Mouse (Mus musculus): ENCODE measurements at regions not wholly inside any gene's neighbourhood (a gene's known extent, or its start where the extent isn't known, plus 50 kb on each side); places are given as distances from the start of the nearest gene placed in this dataset.

DNA sequence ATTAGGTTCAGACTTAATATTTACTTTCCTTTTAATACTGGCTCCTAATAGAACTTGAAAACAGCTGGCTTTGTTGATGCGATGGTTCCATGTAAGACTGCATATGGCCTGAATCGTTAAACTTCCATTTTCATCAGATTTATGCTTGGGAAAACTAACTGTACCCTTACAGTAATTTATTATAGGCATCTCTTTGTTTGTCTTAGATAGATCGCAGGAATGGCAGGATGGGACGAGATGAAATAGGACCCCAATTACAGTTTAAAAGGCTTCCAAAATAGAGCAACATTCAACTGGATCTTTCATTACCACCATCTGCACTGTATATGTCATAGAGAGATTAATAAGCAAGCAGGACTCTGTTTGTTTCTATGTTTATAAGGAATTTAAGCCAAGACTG is 335.3 kb downstream of the Fat4 start:
- DNase-seq (ENCODE audit: extremely low spot score in 1 of 2, low spot score in 1 of 2) = no peak

DNA sequence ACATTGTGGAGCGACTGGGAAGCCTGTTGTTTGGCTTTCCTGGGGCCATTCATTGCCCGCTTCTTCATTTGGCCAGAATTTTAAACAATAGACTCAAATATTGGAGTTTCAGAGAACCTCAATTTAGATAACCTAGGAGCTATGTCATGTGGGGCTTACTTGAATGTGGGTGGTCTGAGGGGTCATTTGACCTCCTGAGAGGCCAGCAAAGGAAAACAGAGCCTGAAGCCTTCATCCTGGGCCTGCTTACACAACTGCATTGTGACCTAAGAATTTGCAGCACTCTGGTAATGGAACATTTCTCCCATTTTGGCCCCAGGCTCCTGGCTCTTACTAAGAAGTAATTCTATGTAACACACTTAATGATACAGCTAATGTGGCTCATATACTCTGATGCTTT is 348.2 kb downstream of the Fat4 start:
- no peak for DNase-seq (ENCODE audit: extremely low spot score in 1 of 2, low spot score in 1 of 2)

DNA sequence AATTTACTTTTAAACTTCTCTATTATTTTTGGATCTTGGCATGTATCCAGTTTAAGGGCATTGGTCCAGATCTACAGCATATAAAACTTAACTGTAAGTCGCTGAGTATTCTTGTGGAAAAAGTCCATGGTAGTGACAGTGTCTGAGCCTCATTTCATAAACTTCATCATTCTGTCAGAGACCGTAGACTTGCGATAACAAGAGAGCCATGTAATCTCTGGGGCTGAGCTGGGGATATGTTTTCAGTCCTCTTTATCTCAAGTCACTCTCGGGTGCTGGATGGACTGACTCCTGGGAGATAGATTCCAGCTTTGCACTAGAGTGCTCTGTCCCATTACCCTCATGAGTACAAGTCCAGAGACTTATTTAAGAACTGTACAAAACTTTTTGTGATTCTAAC is 362.0 kb downstream of the Fat4 start:
- DNase-seq (ENCODE audit: extremely low spot score in 1 of 2, low spot score in 1 of 2) = no peak

DNA sequence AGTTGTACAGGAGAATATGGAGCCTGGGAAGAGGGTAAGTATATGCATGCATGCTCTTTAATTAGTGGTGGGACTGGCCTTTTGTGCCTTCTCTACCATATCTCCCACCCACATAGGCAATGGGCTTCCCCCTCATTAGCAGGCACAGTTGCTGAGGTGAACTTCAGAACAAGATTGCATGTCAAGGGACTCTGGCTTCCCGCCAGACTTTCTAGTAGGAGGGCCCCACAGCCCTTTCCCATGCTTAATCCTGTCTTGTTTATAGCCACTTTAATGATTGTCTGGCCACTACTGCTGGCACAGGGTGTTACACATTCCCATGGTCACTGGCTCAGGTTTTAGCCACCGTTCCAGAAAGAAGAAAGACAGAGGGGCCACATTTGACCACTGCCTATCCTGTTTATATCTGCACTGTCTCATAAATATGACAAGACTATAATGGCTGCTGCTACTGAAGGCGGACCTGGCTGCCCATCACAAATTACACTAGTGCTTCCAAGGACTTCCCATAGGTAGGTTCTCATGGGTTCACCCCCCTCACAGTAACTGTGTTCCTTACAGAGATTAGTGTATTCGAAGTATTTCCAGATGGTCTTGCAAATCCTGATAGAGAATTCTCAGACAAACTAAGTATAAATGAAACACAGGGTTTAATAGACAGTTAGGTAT is 362.6 kb downstream of the Fat4 start:
- DNase-seq (ENCODE audit: extremely low spot score in 1 of 2, low spot score in 1 of 2) = no peak

DNA sequence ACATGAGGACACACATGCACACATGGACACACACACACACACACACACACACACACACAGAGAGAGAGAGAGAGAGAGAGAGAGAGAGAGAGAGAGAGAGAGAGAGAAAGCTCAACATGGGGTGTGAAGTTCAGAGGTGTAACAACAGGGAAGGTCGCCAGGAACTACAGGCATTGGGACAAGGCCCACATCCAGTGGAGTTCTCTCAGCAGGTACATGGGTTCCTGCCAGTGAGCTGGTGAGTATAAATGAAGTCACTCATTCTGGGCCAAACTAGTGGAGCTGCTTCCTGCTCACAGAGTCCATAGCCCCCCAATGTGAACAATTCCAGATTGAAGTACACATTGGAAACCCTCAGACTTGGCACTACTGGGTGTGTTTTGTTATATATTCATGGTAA is 366.3 kb downstream of the Fat4 start:
- no peak for DNase-seq (ENCODE audit: extremely low spot score in 1 of 2, low spot score in 1 of 2)

DNA sequence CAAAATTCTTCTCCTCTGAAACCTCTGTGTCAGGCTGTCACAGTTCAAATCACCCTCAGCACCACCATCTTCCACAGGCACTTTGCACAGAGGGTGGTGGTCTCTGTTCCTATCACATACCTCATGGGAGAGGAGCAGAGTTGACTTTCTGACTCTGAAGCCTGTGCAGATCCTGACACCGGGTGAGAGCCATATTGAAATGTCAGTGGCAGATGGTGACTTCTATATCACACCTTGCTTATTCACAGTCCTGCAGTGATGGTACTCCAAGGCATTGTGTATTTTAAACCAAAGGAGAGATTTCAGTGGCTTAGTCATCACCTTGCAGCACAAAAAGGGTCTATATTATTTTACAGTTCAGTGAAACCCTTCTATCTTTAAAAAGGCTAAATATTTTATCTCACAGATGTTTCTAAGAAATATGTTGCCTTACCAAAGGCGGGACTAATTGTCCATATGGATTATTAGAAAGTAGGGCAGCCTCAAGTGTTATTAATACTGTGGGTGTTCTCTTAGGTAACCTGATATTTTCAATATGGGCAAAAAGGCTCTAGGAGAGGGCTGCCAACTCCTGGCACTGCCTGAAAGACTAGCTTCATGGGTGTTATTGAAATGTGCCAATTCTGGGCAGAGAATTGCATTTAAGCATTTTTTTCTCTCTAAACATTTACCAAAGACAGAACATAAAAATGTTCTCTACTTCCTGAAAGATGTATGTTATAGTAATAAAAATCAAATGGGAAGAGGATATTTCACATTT is 378.1 kb downstream of the Fat4 start:
- DNase-seq (ENCODE audit: extremely low spot score in 1 of 2, low spot score in 1 of 2) = no peak

DNA sequence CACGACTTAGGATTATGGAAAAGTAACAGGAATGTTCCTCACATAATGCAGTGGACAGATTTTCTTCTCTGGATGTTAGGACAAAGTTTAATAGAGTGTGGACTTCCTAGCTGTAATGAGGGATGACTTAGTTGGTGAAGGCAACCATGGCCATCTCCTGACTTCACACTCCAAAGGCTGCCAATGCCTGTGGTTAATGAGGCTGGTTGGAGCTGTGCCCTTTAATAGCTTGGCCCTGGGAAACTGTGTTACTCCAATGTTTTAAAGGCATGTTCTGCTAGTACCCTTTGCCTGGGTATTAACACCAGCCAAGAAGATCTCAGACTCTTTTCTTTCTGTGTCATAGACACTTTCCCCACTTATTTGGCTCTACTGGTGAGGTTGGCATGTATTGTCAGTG is 378.9 kb downstream of the Fat4 start:
- DNase-seq (ENCODE audit: extremely low spot score in 1 of 2, low spot score in 1 of 2) = no peak

DNA sequence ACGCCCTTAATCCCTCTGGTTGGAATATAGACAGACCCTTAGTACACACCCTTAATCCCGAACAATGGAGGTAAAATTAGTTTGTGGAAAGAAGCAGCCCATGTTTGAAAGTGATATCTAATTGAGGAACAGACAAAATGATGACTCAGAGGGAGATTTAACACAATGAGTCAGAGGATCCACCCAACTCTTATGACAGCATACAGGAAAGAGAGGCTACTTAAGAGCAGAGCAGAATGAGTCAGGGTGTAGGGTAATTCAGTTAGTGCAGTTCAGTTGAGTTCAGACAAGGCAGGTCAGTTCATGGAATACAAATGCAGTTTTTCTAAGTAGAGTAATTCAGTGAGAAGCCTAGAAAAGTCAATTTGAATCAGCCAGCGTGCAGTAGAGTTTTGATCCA is 382.6 kb downstream of the Fat4 start:
- DNase-seq (ENCODE audit: extremely low spot score in 1 of 2, low spot score in 1 of 2) = no peak

DNA sequence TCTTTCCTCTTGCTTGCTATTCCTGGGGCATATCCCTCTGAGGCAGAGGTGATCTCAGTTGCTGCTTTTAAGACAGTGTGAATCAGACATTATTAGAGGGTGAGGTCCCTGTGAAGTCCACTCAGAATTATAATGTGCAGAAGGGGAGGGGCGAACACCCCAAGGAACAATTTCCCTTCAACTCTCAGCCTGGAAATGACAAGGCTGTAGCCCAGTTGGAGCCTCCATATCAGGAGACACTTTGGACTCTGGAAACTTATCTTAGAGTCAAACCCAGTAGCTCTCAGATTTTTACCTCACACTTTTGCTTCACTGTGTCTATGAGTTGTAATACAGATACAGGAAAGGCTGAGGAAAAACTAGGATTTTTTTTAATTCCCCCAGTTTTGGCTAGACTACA is 385.9 kb downstream of the Fat4 start:
- DNase-seq (ENCODE audit: extremely low spot score in 1 of 2, low spot score in 1 of 2) = no peak

DNA sequence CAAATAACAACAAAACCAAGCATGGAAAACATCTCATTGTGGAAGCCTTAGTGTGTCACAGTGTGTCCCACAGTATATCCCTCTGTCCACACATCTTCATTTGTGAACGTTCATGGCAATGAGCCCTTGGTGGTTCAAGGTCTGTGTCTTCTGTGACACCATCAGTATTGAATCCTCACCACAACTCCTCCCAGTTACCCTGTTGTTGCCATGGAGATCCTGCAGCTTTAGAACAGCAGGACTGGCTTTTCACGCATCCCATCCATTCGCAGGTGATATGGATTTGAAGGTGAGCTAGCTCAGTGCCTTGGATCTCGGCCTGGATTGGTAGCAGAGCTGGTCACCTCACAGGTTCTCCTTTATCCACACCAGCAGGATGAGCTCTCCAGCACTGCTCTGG is 390.2 kb downstream of the Fat4 start:
- DNase-seq (ENCODE audit: extremely low spot score in 1 of 2, low spot score in 1 of 2) = no peak

DNA sequence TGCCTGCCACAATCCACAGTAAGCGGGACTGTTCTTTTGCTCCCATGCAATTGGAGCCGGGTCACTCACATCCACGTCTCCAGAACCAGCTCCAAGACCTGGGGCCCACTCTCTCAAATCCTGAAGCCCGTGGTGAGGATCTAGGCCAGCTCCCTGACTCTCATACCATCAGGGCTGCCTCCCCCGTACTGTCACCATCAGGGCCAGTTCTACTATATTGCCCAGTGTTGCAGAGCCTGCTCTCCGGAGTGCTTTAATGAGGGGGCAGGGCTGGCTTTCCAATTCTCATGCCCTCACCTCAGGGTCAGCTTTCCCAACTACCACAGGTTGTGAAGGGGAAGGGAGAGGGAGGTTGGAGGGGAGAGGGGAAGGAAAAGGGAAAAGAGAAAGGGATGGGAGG is 390.6 kb downstream of the Fat4 start:
- DNase-seq (ENCODE audit: extremely low spot score in 1 of 2, low spot score in 1 of 2) = no peak

DNA sequence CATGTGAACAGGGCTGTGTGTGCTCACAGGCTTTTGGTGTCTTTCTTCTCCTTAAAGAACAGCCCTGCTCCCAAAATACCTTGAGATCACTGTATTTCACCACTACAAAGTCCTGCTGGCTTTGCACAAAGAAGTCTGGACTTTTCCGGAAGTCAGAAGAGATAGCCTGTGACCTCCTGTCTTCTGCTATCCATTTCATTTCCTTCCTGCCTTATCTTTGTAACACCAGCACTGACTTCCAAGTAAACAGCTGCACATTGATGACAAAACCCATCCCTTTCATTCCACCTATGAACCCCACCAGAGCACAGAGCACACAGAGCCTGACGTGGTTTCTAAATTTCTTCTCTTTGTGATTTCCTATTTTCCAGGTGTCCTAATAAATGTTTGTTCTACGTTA is 408.5 kb downstream of the Fat4 start:
- DNase-seq (ENCODE audit: extremely low spot score in 1 of 2, low spot score in 1 of 2) = no peak

DNA sequence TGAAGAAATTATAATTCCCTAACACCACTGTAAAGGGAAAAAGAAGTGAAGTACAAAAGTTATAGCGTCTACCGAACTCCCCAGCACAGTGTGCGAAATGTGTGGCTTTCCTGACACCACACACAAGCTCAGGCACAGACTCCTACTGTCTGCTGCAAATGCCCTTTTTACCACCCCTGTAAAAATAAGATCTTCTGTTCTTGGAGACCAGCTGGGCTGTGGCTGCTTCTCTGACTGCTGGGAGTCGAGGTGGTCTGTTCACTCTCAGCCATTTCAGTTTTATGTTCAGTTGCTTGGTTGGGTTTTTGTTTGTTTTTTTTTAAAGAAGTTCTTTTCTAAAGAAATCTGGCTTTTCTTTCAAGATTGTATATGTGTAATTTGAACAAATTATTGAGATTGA is 409.5 kb downstream of the Fat4 start:
- no peak for DNase-seq (ENCODE audit: extremely low spot score in 1 of 2, low spot score in 1 of 2)

DNA sequence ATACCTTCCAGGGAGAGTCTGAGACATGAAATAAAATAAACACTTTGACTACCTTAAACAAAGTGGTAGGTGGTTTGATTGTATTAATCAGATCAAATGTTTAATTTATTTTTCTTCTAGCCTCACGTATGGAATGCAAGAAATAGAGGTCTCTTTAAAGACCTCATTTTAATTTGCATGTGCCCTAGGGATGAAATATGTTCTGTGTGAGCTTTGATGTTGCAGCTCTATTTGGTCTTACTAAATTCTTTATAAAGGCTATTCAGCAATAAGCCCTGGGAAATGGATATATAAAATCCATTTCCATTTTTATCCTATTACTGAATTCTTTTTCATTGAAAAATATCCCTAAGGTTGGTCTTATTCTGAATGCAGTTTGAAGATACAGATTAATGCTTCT is 422.7 kb downstream of the Fat4 start:
- DNase-seq (ENCODE audit: extremely low spot score in 1 of 2, low spot score in 1 of 2) = no peak

DNA sequence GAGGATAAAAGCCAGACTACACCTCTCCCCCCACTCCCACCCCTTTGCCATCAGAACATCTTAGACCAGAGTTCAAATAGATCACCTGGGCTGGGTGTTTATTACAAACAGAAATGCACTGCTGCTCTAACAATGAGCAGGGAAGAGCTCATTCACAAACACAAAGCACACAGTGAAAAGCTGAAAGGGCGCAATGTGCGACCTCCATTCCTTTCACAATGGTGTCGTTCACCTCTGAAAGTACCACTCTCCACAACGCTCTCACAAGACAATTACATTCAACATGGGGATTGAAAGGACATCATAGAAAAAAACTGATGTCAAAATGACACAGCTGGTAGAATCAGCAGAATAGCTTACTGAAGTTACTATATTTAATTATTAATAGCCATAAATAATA is 426.8 kb downstream of the Fat4 start:
- DNase-seq (ENCODE audit: extremely low spot score in 1 of 2, low spot score in 1 of 2) = no peak

DNA sequence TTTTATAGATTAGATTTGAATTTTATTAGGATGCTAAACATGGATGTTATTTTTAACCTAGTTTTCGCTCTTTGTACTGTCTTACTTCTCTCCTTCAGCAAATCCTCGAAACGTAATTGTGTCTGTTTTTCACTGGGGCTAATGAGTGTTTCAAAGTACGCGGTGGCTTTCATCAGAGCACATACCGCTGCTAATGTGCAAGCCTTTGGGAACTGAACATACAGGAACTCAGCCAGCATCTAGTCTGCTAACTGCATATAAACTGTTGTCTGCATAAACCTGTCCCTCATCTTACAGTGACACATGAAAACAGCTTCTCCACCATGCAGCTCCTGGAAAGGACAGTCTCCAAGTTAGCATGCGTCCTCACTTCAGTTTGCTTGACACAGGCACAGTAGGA is 434.1 kb downstream of the Fat4 start:
- no peak for DNase-seq (ENCODE audit: extremely low spot score in 1 of 2, low spot score in 1 of 2)

DNA sequence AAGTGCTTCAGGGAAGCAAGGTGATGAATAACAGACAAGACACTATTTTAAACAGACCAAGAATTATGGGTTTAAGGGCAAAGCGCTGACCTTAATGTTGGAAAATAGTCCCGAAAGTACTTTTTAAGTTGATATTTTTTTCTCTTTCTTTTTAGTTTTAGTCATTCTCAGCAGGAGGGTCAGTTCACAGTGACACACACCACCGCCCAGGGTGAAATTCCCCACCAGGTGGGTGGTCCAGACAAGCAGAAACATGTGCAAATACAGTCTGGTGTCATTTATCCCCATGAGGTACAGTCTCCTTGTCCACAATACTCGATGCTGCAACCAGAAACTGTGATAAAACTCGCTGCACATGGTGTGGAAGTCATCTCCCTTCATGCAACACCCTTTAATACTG is 435.5 kb downstream of the Fat4 start:
- DNase-seq (ENCODE audit: extremely low spot score in 1 of 2, low spot score in 1 of 2) = no peak

DNA sequence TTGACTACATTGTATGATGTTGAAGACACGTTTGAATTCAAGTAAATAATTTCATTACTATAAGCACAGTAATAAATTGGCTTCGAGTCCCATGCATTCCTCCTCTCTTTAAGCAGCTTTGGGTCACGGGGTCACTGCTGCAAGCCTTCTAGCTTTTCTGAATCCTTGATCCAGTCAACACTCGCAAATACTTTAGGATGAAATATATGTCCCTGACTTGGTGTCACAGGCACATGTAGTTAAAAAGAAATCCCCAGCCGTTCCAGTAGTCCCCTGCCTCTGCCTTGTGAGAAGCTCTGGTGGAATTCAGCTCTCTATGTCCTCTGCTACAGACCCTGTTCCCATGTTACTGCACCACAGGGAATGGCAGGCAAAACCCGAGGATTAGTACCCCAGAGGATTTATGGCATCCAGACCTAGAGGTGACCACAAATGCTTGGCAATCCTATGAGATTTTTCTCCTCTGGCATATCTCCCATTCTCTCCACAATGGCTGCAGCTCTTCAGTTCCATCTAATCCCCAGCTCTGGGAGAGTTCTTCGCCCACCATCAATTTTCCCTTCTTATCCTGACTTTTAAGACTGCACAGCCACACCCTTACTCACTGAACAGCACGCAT is 449.0 kb downstream of the Fat4 start:
- no peak for DNase-seq (ENCODE audit: extremely low spot score in 1 of 2, low spot score in 1 of 2)

DNA sequence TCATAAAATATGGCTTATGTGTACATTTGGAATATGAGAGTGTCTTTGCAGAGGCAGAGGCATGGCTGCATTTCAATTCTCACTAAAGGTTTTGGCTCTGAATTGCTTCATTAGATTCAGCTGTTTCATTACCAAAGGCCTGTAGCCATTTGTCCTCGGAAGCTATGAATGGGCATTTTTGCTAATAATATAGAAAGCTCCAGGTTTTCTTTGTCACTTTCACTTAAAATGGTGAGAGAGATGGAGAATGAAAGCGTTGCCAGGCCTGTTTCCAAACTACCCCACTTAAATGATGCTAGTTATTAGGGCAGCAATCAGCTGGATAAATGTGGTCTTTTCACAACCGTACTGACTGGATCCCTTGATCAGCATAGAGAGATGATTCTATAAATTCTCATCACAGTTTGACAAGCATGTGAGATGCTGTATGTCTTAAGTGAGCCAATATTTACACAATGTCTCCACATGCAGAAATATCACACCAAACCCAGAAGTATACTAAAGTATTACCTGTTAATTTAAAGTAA is 454.5 kb downstream of the Fat4 start:
- DNase-seq (ENCODE audit: extremely low spot score in 1 of 2, low spot score in 1 of 2) = no peak

DNA sequence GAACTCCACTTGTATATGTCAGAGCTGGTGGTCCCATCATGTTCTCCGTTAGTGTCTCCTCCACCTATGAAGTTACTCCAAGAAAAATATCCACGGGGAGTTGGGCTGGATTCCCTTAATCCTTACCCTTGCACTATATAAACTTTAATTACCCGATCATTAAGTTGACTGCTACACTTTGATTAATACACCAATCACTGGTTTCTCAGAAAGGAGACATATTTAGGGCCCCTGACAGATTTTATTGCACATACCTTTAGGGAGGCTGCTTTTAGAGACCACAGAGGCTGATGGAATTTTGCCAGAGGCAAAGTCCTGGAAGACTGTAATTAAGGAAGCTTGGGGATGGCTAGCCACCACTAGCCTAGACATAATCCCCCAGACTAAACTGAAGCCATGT is 457.3 kb downstream of the Fat4 start:
- DNase-seq (ENCODE audit: extremely low spot score in 1 of 2, low spot score in 1 of 2) = no peak

DNA sequence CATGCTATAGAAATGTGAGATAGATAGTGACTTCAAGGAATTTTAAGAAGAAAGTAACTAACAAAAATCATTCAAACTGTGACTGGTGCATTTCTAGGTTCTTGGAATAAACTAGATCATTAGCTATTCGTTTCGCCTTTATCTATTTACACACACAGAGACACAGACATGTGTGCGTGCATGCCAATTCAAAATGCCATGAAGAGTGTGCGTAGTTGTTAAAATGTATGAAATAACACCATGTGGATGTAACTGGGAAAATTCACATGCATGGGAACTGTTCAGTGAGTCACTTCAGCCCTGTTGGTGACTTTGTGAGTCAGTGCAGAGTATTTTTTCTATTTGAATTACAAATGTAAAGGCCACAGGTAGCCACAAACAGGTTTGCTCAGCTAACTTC is 460.8 kb downstream of the Fat4 start:
- DNase-seq (ENCODE audit: extremely low spot score in 1 of 2, low spot score in 1 of 2) = no peak

DNA sequence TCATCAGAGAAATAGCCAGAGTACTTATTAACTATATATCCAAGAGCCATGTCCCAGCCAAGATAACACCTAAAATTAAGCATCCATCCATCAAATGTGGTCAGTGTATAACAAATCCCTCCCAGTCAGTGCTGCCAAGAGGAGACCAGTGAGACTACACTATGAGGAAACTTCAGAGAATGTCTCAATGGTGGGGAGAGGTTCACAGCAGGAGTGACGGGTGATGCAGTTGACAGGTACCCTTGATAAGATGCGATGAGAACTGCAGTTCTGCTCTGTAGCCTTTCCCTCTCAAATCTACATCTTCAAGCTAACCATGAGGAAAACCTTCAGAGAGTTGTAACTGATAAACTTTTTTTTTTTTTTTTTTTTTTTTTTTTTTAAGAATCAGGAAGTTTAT is 470.3 kb downstream of the Fat4 start:
- no peak for DNase-seq (ENCODE audit: extremely low spot score in 1 of 2, low spot score in 1 of 2)
